Mouse (Mus musculus) testis, adult 2 months (tissue): ENCODE results near the gene Slc34a3. TPM values are rescaled to one million over a fixed set of nuclear protein-coding genes. Genes with fewer than 3 reads are reported as not detected.

Experiments
- H3K27ac ChIP-seq: fragments of 200-500 bp; 2 replicates; pipeline ENCODE4 v1.5.1; 2012; ENCODE audit warnings: low read depth, low read length; ENCODE audit not compliant: control insufficient read depth, insufficient read depth
- H3K27me3 ChIP-seq: fragments of 200-500 bp; 2 replicates; pipeline ENCODE4 v1.6.1; 2012; ENCODE audit warnings: mild to moderate bottlenecking, low read length, moderate library complexity; ENCODE audit not compliant: control insufficient read depth, insufficient read depth
- H3K36me3 ChIP-seq: fragments of 200-500 bp; 2 replicates; pipeline ENCODE4 v1.6.1; 2012; ENCODE audit warnings: mild to moderate bottlenecking, low read length; ENCODE audit not compliant: control insufficient read depth, insufficient read depth
- H3K4me1 ChIP-seq: fragments of 200-500 bp; 2 replicates; pipeline ENCODE4 v1.6.1; 2012; ENCODE audit warnings: low read length; ENCODE audit not compliant: control insufficient read depth, insufficient read depth
- H3K4me3 ChIP-seq: fragments of 200-500 bp; 2 replicates; pipeline ENCODE4 v1.5.1; 2012; ENCODE audit warnings: low read depth, mild to moderate bottlenecking, low read length, moderate library complexity, mixed read lengths; ENCODE audit not compliant: control insufficient read depth
- CTCF ChIP-seq: fragments of 200-500 bp; IDR thresholded peaks from 2 replicates; pipeline ENCODE4 v1.5.1; 2012; ENCODE audit warnings: low read depth, mild to moderate bottlenecking, inconsistent platforms, low read length, moderate library complexity; ENCODE audit not compliant: control insufficient read depth, insufficient read depth, insufficient replicate concordance
- POLR2A ChIP-seq: fragments of 200-500 bp; IDR thresholded peaks from 2 replicates; pipeline ENCODE4 v1.6.1; 2012; ENCODE audit warnings: low read depth, mild to moderate bottlenecking, inconsistent platforms, low read length, moderate library complexity; ENCODE audit not compliant: control insufficient read depth
- polyA plus RNA-seq: library from polyadenylated mRNA; depleted of rRNA; stranded (reverse); fragments of >200 nt; gene quantifications from 2 replicates; pipeline ENCODE4 v1.2.3, GENCODE M21; 2012

Slc34a3 gene
- polyA plus RNA-seq, 1 experiment, result 0.48 TPM

- TF ChIP-seq POLR2A (no peak), CTCF (no peak)
- H3K27me3 ChIP-seq, result no peaks in the 10 kb centered on the region
- H3K4me1 ChIP-seq, result peaks cover 2% of the 10 kb centered on the region; the same call in 1 of the 2 replicates
- H3K36me3 ChIP-seq, result no peaks in the 10 kb centered on the region
- H3K27ac ChIP-seq, result no peak overlapping the region; the same call in 1 of the 2 replicates
- H3K4me3 ChIP-seq, result peak overlapping the region; percentile 72
Measured at GRCm38 (mm10) chr2:25221331-25221772, 12.8 kb downstream of the Slc34a3 start.

- TF ChIP-seq POLR2A (peak; percentile 33; the same call in 1 of the 2 replicates), CTCF (no peak)
- H3K36me3 ChIP-seq, result no peaks in the 10 kb centered on the region
- peak within 1 kb of the TSS; percentile 88 for H3K27ac ChIP-seq
- H3K27me3 ChIP-seq, result no peaks in the 10 kb centered on the region
- no peaks in the 10 kb centered on the region; the same call in 1 of the 2 replicates for H3K4me1 ChIP-seq
- peak within 1 kb of the TSS; percentile 86 for H3K4me3 ChIP-seq
Measured at GRCm38 (mm10) chr2:25218445-25218844, 15.7 kb downstream of the Slc34a3 start, which contains the start of gene Fam166a. Gene Fam166a (plus strand): TSS chr2:25218745.

GRCm38 (mm10) chr2:25217666-25218065 is 16.5 kb downstream of the Slc34a3 start:
- TF ChIP-seq POLR2A, result no peak
- TF ChIP-seq CTCF, result no peak
- H3K4me3 ChIP-seq, result peak overlapping the region; percentile 69
- no peaks in the 10 kb centered on the region; the same call in 1 of the 2 replicates for H3K4me1 ChIP-seq

GRCm38 (mm10) chr2:25214444-25214843 is 19.7 kb downstream of the Slc34a3 start, which contains the start of gene Stpg3:
Gene Stpg3 (minus strand): TSS chr2:25214637.
- TF ChIP-seq CTCF, result no peak
- TF ChIP-seq POLR2A, result peak; percentile 70; the same call in 1 of the 2 replicates
- Histone ChIP-seq H3K4me1 (peaks cover 2% of the 10 kb centered on the region), H3K36me3 (no peaks in the 10 kb centered on the region), H3K4me3 (peak within 1 kb of the TSS; percentile 98), H3K27me3 (no peaks in the 10 kb centered on the region), H3K27ac (peak within 1 kb of the TSS; percentile 15)

More at GRCm38 (mm10) chr2:25217666-25218065, 16.5 kb downstream of the Slc34a3 start:
- H3K27ac ChIP-seq, result no peak overlapping the region
- H3K27me3 ChIP-seq, result no peaks in the 10 kb centered on the region
- no peaks in the 10 kb centered on the region for H3K36me3 ChIP-seq

GRCm38 (mm10) chr2:25213266-25213865 is 20.8 kb downstream of the Slc34a3 start:
- peaks cover 2% of the 10 kb centered on the region for H3K4me1 ChIP-seq
- no peaks in the 10 kb centered on the region for H3K36me3 ChIP-seq
- H3K27me3 ChIP-seq, result no peaks in the 10 kb centered on the region
- peak overlapping the region; percentile 98 for H3K4me3 ChIP-seq
- TF ChIP-seq CTCF (no peak), POLR2A (no peak)
- H3K27ac ChIP-seq, result peak overlapping the region; percentile 15

- Histone ChIP-seq H3K27me3 (no peaks in the 10 kb centered on the region), H3K36me3 (no peaks in the 10 kb centered on the region), H3K4me1 (peaks cover 2% of the 10 kb centered on the region), H3K4me3 (peak within 1 kb of the TSS; percentile 98), H3K27ac (peak within 1 kb of the TSS; percentile 91)
- no peak for TF ChIP-seq CTCF
- peak; percentile 81 for TF ChIP-seq POLR2A
Measured at GRCm38 (mm10) chr2:25211121-25211670, 23.0 kb downstream of the Slc34a3 start, which contains the start of gene Nelfb. Gene Nelfb (minus strand): TSS chr2:25211489.

- Histone ChIP-seq H3K36me3 (no peaks in the 10 kb centered on the region), H3K4me3 (peak overlapping the region; percentile 98), H3K4me1 (peaks cover 2% of the 10 kb centered on the region), H3K27me3 (no peaks in the 10 kb centered on the region), H3K27ac (peak overlapping the region; percentile 91)
- no peak for TF ChIP-seq CTCF
- no peak for TF ChIP-seq POLR2A
Measured at GRCm38 (mm10) chr2:25210686-25211085, 23.5 kb downstream of the Slc34a3 start.
